Mouse (Mus musculus): ENCODE measurements at regions not wholly inside any gene's neighbourhood (a gene's known extent, or its start where the extent isn't known, plus 50 kb on each side); places are given as distances from the start of the nearest gene placed in this dataset.

DNA sequence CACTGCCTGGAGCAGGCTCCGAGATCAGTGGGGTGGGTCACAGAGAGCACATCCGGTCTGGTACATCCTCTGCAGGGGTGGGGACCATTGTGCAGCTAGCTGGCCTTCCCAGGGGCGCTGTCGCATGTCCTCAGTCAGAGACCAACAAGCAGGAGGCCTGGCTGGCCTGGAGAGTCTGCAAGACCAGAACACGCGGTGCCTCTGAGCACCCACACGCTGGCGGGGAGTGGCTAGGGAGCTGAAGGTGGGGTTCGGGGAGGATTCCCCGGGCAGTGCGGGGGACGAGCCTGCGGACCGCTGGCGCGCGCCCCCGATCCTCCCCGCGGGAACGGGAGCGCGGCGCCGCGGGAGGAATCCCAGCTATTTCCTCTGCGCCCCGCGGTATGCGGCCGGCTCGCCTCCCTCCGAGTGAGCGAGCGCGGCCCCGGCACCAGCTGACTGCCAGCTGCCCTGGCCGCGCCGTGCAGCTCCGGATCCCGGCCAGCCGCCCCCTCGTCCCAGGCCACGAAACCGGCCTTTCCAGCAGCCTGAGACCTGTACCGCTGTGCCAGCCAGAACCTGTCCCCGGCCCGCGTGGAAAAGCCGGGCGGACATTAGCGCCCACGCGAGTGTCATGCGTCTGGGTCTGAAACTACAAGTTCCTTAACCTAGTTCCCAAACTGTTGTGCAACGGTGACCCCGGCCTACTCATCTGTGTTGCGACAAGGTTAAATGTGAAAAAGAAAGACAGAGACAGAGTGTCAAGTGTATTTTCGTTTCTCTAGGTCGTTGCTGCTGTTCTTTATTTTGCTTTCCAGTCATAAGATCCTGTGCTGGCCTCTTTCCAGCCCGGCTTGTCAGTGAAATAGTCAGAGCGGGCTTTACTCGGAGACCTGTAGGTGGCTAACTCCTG is 61.2 kb downstream of the Pkdcc start:
- peak; percentile 92 for DNase-seq

DNA sequence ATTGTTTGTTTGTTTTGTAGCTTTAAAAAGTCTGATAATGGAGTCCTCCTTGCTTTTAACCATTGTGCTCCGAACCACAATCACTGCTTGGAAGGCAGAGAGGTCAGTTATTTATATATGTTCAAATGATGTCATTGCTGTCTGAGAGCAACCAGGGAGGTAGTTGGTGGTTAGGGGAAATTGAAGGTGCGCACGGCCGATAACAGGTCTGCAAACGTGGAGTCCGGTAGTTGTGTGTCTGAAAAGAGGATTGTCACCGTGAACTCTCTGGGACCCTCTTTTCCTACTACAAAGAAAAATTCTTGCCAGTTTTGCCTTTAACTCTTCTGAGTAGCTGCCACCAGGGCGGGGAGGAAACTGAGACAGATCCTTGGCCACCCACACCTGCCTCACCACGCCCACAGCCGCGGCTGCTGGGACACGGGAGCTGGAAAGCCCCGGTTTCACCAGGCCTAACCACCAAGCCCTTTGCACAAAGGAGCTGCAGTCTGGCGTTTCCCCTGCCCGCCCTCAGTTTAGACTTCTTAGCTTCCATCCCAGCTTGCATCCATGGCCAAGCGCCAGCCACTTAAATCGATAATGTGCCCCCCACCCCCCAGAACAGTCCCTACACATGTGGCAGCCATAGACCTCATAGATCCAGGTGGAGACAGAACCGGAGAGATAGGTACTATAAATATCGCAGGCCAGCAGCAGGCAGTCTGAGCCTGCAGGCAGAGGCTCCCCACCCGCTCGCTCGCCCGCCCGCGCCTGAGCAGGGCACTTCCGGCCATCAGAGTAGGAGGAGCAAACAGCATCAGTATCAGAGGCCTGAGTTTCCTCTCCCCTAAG is 62.2 kb downstream of the Pkdcc start:
- DNase-seq, result peak; percentile 73

DNA sequence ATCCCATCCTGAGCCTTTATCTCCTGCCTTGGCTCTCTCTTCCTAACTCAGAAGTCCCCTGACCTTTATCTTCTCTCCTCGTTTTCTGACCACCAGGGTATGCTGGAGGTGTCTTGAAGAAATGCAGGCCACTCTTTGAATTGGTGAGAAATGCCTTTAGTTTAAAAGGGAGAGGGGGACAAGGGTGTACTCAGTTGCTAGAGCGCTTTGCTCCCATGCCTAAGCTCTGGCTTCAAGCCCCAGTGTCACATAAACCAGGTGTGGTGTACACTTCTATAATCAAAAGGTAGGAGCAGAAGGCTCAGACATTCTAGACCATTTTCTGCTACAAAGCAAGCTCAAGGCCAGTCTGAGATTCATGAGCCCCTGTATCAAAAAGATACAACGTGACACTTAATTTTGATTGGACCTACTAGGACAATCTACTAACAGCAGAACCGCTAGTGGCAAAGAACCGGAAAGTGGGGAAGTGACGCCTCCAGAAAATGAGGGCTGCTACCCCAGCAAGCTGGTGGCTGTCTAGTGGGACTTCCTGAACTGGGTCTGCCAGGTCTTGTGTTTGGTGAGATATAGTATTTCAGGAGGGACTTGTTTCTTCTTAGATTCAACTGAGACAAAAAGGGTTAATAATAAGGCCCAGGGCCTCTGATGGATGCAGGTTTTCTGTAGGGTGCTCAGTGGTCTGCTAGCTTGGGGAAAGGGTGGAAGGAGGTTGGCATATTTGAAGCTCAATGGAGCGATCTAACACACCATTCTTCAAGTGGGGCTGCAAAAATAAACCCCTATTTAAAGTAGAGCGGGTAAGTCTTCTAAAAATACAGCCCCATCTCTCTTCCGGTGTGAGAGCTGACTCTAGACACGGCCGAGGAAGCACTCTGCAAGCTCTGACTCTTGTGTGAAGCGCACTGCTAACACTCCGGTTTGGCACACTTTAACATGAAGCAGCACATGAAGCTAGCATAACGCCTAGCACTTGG is 63.1 kb downstream of the Pkdcc start:
- no peak for DNase-seq

DNA sequence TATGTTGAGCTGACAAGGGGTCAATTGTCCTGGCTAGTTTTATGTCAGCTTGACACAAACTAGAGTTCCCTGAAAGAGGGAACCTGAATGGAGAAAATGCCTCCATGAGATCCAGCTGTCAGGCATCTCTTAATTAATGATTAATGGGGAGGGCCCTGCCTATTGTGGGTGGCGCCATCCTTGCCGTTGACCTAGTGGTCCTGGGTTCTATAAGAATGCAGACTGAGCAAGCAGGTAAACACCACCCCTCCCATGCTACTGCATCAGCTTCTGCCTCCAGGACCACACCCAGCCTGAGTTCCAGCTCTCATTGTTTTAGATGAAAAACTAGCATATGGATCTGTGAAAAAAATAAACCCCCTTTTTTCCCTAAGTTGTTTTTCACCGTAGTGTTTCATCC is 67.4 kb upstream of the Eml4 start:
- DNase-seq, result no peak

DNA sequence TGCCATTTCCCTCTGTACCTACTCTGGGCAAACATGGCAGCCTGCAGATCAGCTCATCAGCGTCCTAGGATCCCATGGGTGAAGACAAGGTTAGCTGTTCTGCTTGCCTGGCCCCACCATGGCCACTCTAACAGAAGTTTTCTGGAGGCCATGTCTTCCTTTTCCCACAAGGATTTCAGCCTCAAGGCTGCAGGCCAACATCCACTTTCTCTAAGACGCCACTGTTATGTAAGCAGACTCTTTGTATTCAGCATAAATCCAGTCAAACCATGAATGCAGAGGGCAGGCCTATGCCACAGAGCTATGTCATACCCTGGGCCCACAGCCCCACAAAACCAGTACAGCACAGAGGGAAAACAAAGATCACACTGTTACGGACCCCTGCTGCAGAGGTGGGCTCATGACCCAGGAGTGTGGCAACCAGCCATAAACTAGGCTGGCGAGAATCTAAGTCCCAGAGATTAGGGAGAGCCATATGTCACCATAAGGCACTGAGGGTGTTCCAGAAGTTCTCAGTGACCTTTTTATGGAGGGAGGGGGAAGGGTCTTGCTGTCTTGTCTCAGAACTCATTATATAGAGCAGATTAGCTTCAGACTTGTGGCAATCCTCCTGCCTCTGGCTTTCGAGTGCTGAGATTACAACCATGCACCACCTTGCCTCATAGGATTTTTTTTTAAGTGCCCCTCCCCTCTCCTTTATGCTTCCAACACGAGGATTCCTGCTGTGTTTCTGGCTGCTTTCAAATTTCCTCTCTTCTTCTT is 63.2 kb upstream of the Eml4 start:
- DNase-seq, result no peak

DNA sequence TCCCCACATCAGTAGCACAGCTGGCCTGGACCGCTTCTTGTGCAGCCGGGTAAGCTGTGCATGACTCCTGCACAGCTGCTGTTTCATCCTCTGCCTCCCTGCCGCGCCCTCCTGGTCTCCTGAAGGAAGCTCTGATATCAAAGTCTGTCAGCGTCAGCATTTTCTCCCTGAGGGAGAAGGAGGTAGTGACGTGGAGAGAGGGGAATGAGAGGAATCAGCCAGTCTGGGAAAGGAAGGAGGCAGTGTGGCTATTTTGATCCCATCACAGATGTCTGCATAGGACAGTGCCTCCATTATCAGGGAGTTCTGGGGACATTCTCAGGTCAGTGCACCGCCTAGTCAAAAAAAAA is 62.6 kb upstream of the Eml4 start:
- DNase-seq, result no peak

DNA sequence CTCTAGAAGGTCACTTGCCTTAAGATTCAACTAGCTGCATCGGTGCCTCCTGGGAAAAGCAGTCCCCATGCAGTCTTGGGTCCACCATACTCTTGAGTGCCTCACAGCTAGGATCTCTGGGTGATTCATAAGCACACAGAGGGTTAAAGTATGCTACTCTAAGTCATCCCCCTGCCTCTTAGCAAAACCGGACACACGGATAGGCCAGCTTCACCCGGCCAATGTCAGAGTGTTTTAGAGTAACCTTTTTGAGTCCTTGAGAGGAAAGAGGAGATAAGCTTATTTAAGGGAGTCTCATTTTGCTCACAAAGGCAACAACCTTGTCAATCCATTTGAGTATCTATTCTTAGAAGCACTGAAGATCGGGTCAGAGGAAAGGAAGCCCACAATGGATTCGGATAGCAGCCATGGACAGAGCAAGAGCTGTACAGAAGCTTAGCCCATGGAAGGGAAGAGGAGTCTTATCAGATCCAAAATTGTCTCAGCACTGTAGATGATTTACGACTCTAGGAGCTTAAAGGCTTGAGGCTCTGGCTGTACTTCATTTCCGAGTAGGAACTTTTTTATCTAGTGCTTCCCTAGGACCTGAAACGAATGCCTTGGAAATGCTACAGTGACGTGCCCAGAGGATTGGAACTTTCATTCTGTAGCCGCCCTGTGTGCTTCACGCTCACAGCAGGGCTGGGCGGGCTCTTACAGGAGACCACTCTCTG is 55.0 kb upstream of the Eml4 start:
- DNase-seq, result peak; percentile 56

DNA sequence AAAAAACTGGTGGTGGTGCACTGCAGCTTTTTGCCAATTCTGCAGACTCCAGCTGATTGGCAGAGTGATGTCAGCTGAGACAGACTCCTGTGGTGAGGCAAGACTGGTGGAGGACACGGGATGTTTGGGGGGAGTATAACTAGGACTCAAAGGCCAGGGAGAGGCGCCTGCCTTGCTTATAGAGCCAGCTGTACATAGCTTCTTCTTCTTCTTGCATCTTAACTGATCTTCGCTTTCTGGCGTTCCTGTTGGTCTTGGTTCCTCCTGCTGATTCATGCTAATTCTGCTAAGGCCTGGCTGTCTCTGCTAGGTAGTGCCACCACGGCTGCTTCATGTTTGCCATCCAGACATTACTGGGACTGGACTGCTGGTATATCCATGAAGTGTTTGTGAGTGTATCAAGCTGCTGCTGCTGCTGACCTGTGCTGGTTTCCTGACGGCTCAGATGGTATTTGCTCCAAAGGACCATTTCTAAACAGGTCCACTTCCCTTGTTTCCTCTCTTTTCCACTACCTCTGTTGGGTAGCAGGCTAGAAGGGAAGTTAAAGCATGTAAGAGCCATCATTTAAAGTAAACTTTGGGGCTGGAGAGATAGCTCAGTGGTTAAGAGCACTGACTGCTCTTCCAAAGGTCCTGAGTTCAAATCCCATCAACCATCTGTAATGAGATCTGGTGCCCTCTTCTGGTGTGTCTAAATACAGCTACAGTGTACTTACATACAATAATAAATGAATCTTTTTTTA is 53.2 kb upstream of the Eml4 start:
- no peak for DNase-seq
